Mouse (Mus musculus) liver, adult 2 months (tissue): Measurements from ENCODE around the gene Il27. TPM values are rescaled to one million over a fixed set of nuclear protein-coding genes. Genes with fewer than 3 reads are reported as not detected.

ENCODE experiments used
- DNase-seq: peaks from one replicate; pipeline ENCODE4 v3.0.0-alpha.2; 2011; ENCODE audit warnings: low read depth, low spot score; ENCODE audit errors: extremely low read depth
- H3K27ac ChIP-seq: fragments of 200-500 bp; replicated peaks from 2 replicates; pipeline ENCODE4 v1.5.1; 2012; ENCODE audit warnings: low read depth, mild to moderate bottlenecking, control low read depth, inconsistent platforms, low read length; ENCODE audit not compliant: insufficient read depth
- H3K27me3 ChIP-seq: fragments of 200-500 bp; 2 replicates; pipeline ENCODE4 v1.6.1; 2012; ENCODE audit warnings: mild to moderate bottlenecking, moderate library complexity, low read length, inconsistent platforms; ENCODE audit not compliant: control insufficient read depth, insufficient read depth
- H3K36me3 ChIP-seq: fragments of 200-500 bp; 2 replicates; pipeline ENCODE4 v1.6.1; 2012; ENCODE audit warnings: low read length, inconsistent platforms; ENCODE audit not compliant: control insufficient read depth, insufficient read depth
- H3K4me1 ChIP-seq: fragments of 200-500 bp; 2 replicates; pipeline ENCODE4 v1.6.1; 2011; ENCODE audit warnings: low read length; ENCODE audit not compliant: control insufficient read depth, insufficient read depth
- H3K4me3 ChIP-seq: fragments of 200-500 bp; 2 replicates; pipeline ENCODE4 v1.5.1; 2011; ENCODE audit warnings: low read depth, mild to moderate bottlenecking, control low read depth, low read length, moderate library complexity; ENCODE audit not compliant: insufficient read depth
- H3K79me2 ChIP-seq: fragments of 200-500 bp; 2 replicates; pipeline ENCODE4 v1.6.1; 2012; ENCODE audit warnings: inconsistent platforms, mild to moderate bottlenecking, low read length, moderate library complexity; ENCODE audit not compliant: control insufficient read depth, insufficient read depth
- H3K9ac ChIP-seq: fragments of 200-500 bp; 2 replicates; pipeline ENCODE4 v1.6.1; 2012; ENCODE audit warnings: low read depth, mild to moderate bottlenecking, control low read depth, inconsistent platforms, low read length
- CTCF ChIP-seq: fragments of 200-500 bp; IDR thresholded peaks from 2 replicates; pipeline ENCODE4 v1.5.1; 2011; ENCODE audit warnings: low read depth, low read length, control low read depth
- POLR2A ChIP-seq: fragments of 200-500 bp; IDR thresholded peaks from 2 replicates; pipeline ENCODE4 v1.6.1; 2011; ENCODE audit warnings: low read length, control low read depth; ENCODE audit not compliant: insufficient read depth; ENCODE audit errors: extremely low read depth
- WGBS: fragments of 180-500 bp; shearing (Covaris S2); methylation state at CpG from one replicate; pipeline ENCODE4 v1.1.7; 2018; 5-methylcytosine and 5-hydroxymethylcytosine counted together
- polyA plus RNA-seq: library from polyadenylated mRNA; depleted of rRNA; stranded (reverse); fragments of >200 nt; gene quantifications from 2 replicates; pipeline ENCODE4 v1.2.3, GENCODE M21; 2012
- total RNA-seq: library from RNA; depleted of rRNA; stranded (reverse); fragments of >200 nt; gene quantifications from 2 replicates; pipeline ENCODE4 v1.2.3, GENCODE M21; 2014

Il27 gene
- total and polyA plus RNA-seq, 2 experiments, result 0.31 TPM; not detected in 1

- Histone ChIP-seq H3K27ac (no peak overlapping the region), H3K27me3 (no peaks in the 10 kb centered on the region), H3K79me2 (no peaks in the 10 kb centered on the region), H3K4me1 (peaks cover 3% of the 10 kb centered on the region), H3K36me3 (no peaks in the 10 kb centered on the region), H3K4me3 (no peak overlapping the region), H3K9ac (no peak overlapping the region)
- DNase-seq, result no peak
- no peak for TF ChIP-seq CTCF
- no peak for TF ChIP-seq POLR2A
Measured at GRCm38 (mm10) chr7:126635375-126635774, 40.6 kb upstream of the Il27 start.

DNA sequence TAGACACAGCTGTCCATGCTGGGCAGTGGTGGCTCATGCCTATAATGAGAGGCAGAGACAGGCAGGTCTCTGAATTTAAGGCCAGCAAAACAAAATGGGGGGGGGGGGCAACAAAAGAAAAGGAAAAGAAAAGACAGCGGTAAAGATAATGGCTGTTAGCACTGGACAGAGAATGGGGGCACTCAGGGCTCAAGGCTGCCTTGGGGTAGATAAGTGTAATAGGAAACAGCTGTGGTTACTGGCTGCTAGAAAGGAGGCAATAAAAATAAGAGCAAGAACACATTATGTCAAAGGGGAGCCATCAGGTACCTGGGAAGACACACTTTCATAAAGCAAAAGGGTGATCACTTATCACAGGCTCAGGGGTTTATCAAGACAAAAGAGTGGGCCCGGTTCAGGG lies 37.7 kb upstream of the Il27 start:
- no peak overlapping the region for H3K9ac ChIP-seq
- WGBS, result 96% methylated on average over 2 of the region's 2 CpGs
- H3K4me1 ChIP-seq, result peaks cover 3% of the 10 kb centered on the region
- no peak overlapping the region for H3K27ac ChIP-seq
- no peaks in the 10 kb centered on the region for H3K27me3 ChIP-seq
- TF ChIP-seq CTCF (no peak), POLR2A (no peak)
- DNase-seq, result no peak
- no peaks in the 10 kb centered on the region for H3K36me3 ChIP-seq
- H3K4me3 ChIP-seq, result no peak overlapping the region
- no peaks in the 10 kb centered on the region for H3K79me2 ChIP-seq

GRCm38 (mm10) chr7:126630824-126631518 lies 36.2 kb upstream of the Il27 start, which contains the start of gene Nupr1:
Nupr1 (minus strand) TSS chr7:126630861.
- 95% methylated on average over 4 of the region's 4 CpGs for WGBS
- DNase-seq, result no peak

DNA sequence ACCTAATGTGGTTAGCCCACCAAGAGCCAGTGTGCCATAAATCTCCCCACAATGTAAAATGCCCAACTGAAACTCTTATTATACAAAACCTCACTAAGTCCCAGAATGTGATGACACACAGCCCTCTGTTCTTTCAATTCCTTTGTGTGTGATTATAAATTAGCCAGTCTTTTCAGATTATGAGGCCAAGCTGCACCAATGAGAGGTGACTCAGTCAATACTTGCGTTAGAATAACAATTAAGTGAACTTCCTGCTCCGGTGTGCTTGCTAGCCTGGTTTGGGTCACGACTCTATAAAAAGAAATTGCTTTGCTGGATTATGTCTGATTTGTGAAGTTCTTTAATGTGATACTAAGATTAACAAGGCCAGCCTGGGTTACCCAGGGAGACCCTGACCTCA lies 35.2 kb upstream of the Il27 start:
- DNase-seq, result no peak
- Histone ChIP-seq H3K27ac (no peak overlapping the region), H3K27me3 (no peaks in the 10 kb centered on the region), H3K9ac (no peak overlapping the region), H3K79me2 (no peaks in the 10 kb centered on the region), H3K4me1 (peaks cover 2% of the 10 kb centered on the region), H3K36me3 (no peaks in the 10 kb centered on the region), H3K4me3 (no peak overlapping the region)
- no peak for TF ChIP-seq CTCF
- TF ChIP-seq POLR2A, result no peak
- 49% methylated on average over 3 of the region's 3 CpGs for WGBS

More at GRCm38 (mm10) chr7:126630824-126631518, 36.2 kb upstream of the Il27 start, which contains the start of gene Nupr1:
- Histone ChIP-seq H3K4me1 (no peaks in the 10 kb centered on the region; the same call in 1 of the 2 replicates), H3K27ac (no peak within 1 kb of the TSS), H3K4me3 (no peak within 1 kb of the TSS), H3K79me2 (no peaks in the 10 kb centered on the region), H3K27me3 (no peaks in the 10 kb centered on the region), H3K9ac (no peak within 1 kb of the TSS), H3K36me3 (no peaks in the 10 kb centered on the region)
- TF ChIP-seq POLR2A, result no peak
- TF ChIP-seq CTCF, result no peak

- H3K27ac ChIP-seq, result no peak overlapping the region
- no peaks in the 10 kb centered on the region for H3K27me3 ChIP-seq
- DNase-seq, result no peak
- 73% methylated on average over 6 of the region's 6 CpGs for WGBS
- H3K4me1 ChIP-seq, result peaks cover 2% of the 10 kb centered on the region
- TF ChIP-seq CTCF (no peak), POLR2A (no peak)
- no peaks in the 10 kb centered on the region for H3K36me3 ChIP-seq
- H3K4me3 ChIP-seq, result no peak overlapping the region
- H3K79me2 ChIP-seq, result no peaks in the 10 kb centered on the region
- no peak overlapping the region for H3K9ac ChIP-seq
Measured at GRCm38 (mm10) chr7:126628111-126628510, 33.4 kb upstream of the Il27 start.

DNA sequence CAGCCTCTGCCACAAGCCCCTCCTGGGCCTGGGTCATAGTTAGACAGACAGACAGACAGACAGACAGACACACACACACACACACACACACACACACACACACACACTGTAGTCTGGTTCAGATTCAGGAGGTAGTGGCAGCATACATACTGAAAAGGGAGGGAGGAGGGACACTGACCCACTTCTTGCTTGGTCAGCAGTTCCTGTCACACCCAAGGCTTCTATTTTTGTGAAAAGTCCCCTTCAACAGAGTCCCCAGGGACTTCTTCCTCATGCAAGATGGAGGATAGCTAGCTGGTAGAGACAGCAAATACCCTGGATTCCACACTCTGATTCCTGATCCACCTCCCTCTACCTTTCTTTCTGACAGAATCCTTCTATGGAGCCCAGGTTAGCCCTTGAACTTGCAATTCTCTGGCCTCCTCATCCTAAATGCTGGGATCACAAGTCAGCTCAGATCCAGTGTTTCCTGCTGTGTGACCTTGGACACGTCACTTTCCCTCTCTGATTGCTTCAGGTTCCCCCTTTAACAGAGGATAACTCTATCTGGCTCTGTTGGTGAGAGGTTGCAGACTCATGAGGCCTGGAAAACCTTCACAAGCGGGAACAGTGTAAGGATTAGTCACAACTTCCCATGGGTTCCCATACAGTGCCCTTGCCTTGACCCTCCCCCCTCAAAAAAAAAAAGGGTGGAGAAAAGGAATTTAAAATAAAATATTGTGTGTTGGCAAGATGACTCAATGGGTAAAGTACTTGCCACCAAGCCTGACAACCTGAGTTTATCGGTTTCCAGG lies 31.3 kb upstream of the Il27 start:
- DNase-seq, result no peak
- Histone ChIP-seq H3K36me3 (no peaks in the 10 kb centered on the region), H3K27me3 (no peaks in the 10 kb centered on the region), H3K9ac (no peak overlapping the region), H3K4me1 (peaks cover 2% of the 10 kb centered on the region), H3K79me2 (no peaks in the 10 kb centered on the region), H3K4me3 (no peak overlapping the region), H3K27ac (peak overlapping the region; percentile 41)
- 86% methylated on average over 3 of the region's 3 CpGs for WGBS
- TF ChIP-seq POLR2A, result no peak
- TF ChIP-seq CTCF, result no peak
